Mouse (Mus musculus): Measurements from ENCODE around the gene Gm39566. TPM values are rescaled to one million over a fixed set of nuclear protein-coding genes. Genes with fewer than 3 reads are reported as not detected.

Gm39566 gene
- polyA plus RNA-seq, 1 experiment from 2014 or later, result not detected

DNA sequence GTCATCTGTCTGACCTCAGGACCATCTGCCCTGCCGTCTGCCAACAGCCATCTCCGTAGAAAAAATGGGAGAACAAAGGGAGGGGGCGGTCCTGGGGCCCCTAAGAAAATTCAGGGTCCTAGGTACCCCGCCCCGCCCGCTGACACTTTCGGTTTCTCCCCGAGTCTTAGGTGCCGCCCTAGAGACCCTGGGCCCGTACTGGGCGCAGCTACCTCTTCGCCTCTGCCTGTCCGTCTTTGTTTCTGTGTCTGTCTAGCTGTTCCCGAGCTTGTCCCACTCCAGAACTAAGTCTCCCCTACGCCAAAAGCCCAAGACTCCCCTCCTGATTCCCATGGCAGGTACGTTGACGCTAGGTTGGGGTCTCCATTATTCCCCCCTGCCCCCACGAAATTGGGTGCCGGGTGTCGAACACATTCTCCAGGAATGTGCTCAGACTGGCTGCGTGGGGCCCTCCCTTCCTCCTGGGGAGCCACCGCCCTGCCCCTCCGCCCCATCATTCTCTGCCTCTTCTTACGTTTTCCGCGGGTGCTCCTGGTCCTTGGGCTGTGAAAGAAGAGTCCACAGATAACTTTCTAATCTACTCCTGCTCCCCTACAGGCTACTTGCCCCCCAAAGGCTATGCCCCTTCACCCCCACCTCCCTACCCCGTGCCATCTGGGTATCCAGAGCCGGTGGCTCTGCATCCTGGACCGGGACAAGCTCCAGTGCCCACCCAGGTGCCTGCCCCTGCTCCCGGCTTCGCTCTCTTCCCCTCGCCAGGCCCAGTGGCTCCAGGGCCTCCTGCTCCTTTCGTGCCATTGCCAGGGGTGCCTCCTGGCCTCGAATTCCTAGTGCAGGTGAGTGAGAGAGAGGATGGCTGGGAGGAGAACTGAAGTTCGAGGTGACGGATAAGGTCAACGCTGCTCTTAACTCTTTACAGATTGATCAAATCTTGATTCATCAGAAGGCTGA lies 31.9 kb upstream of the Gm39566 start:
- 13% methylated on average over 37 of the region's 37 CpGs for WGBS (ENCODE audit: insufficient replicate concordance)
- Histone ChIP-seq H3K9me3 (replicated peaks) (no peaks in the 10 kb centered on the region), H3K36me3 (peaks cover 43% of the 10 kb centered on the region), H3K4me3 (replicated peaks) (peak overlapping the region; percentile 79), H3K27ac (peak overlapping the region; percentile 99), H3K9ac (peak overlapping the region; percentile 90), H3K27me3 (no peaks in the 10 kb centered on the region), H3K4me2 (peak overlapping the region; percentile 94), H3K4me1 (replicated peaks) (peaks cover 81% of the 10 kb centered on the region)
- ATAC-seq (ENCODE audit: low read depth) (peak; percentile 66), DNase-seq (peak; percentile 65)

DNA sequence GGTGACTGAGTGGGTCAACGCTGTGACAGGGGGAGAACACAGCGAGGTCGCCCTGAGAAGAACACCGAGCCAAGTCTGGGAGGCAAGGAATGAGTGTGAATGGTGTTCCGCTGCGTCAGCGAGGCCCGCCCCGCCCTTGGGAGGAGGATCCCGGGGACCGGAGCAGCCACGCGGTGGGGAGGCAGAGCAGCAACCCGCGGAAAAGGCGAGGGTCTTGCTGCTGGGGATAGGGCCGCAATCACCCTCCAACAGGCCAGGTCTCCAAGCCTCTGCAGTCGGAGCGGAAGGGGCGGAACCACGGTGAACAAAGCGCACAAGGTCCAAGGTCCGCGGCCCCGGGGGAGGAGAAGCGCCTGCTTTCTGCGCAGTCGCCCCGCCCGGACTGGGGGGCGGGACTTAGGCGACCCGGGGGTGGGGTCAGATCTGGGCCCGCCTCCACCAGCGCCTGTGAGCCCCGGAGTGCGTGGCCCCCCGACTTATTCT lies 31.1 kb upstream of the Gm39566 start, which contains the start of gene Plscr3:
Plscr3 (plus strand) TSS at position 179 of the 483 bp plus-strand sequence.
- Histone ChIP-seq H3K4me2 (peak within 1 kb of the TSS; percentile 94), H3K9ac (peak within 1 kb of the TSS; percentile 90), H3K4me1 (replicated peaks) (peaks cover 74% of the 10 kb centered on the region), H3K9me3 (replicated peaks) (no peaks in the 10 kb centered on the region), H3K36me3 (peaks cover 36% of the 10 kb centered on the region), H3K4me3 (replicated peaks) (peak within 1 kb of the TSS; percentile 79), H3K27me3 (no peaks in the 10 kb centered on the region), H3K27ac (peak within 1 kb of the TSS; percentile 99)
- WGBS (ENCODE audit: insufficient replicate concordance), result 0% methylated on average over 38 of the region's 38 CpGs
- peak; percentile 88 for DNase-seq
- peak; percentile 89 for ATAC-seq (ENCODE audit: low read depth)

- peak; percentile 2; the same call in 1 of the 2 replicates for ATAC-seq (ENCODE audit: low read depth)
- peak overlapping the region; percentile 95 for H3K4me2 ChIP-seq
- H3K4me3 ChIP-seq (replicated peaks), result peak overlapping the region; percentile 70
- peaks cover 41% of the 10 kb centered on the region for H3K27me3 ChIP-seq
- H3K9ac ChIP-seq, result peak overlapping the region; percentile 80
- no peaks in the 10 kb centered on the region for H3K9me3 ChIP-seq (replicated peaks)
- WGBS (ENCODE audit: insufficient replicate concordance), result 2% methylated on average over 7 of the region's 7 CpGs
- DNase-seq, result no peak
- 0 out of 2 replicates have a peak, but pooled peaks cover 3% of the 10 kb centered on the region for H3K36me3 ChIP-seq
- H3K4me1 ChIP-seq (replicated peaks), result peaks cover 63% of the 10 kb centered on the region
- peak overlapping the region; percentile 85 for H3K27ac ChIP-seq
Measured at GRCm38 (mm10) chr11:69838714-69839104, 23.6 kb upstream of the Gm39566 start.

DNA sequence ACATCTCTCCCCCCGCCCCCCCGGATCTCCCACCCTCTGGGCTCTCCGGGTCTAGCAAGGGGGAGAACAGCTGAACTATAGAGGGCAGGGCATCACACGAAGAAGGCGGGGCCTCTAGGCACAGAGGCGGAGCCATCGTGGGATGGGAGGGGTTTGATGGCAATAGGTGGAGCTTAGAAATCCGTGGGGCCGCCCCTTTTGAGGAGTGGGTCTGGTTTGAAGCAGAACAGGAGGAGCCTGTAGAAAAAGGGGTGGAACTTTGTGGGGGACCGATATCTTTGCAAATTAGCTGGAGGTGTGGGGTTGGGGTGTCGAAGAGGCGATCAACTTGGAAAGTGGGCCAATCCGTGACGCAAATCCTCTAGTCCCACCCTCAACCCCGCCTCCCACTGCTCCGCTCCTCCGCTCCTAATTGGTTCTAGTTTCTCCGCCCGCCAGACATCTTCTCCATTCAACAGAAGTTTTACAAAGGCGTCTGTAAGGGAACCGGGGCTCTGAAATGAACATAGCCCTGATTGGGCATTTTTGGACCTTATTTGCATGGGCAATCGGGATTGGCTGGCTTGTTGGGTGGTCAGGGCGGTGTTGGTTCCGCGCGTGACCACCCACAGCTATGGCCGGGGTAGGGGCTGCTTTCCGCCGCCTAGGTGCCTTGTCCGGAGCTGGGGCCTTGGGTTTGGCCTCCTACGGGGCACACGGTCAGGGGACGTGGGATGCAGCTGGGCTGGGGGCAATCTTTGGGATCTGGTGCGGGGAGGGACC lies 23.0 kb upstream of the Gm39566 start, which contains the start of gene Tmem256:
Tmem256 (plus strand) TSS at position 563 of the 762 bp plus-strand sequence.
- H3K36me3 ChIP-seq, result 0 out of 2 replicates have a peak, but pooled peaks cover 3% of the 10 kb centered on the region
- no peaks in the 10 kb centered on the region for H3K9me3 ChIP-seq (replicated peaks)
- peak within 1 kb of the TSS; percentile 70 for H3K4me3 ChIP-seq (replicated peaks)
- peaks cover 65% of the 10 kb centered on the region for H3K4me1 ChIP-seq (replicated peaks)
- WGBS (ENCODE audit: insufficient replicate concordance), result under 1% methylated on average over 34 of the region's 34 CpGs
- peak; percentile 89 for ATAC-seq (ENCODE audit: low read depth)
- H3K27ac ChIP-seq, result peak within 1 kb of the TSS; percentile 85
- peaks cover 46% of the 10 kb centered on the region for H3K27me3 ChIP-seq
- DNase-seq, result peak; percentile 96
- peak within 1 kb of the TSS; percentile 95 for H3K4me2 ChIP-seq
- peak within 1 kb of the TSS; percentile 80 for H3K9ac ChIP-seq

- Histone ChIP-seq H3K4me1 (replicated peaks) (peaks cover 59% of the 10 kb centered on the region), H3K27me3 (peaks cover 52% of the 10 kb centered on the region), H3K9ac (peak within 1 kb of the TSS; percentile 80), H3K27ac (peak within 1 kb of the TSS; percentile 85), H3K4me3 (replicated peaks) (peak within 1 kb of the TSS; percentile 70), H3K36me3 (0 out of 2 replicates have a peak, but pooled peaks cover 3% of the 10 kb centered on the region), H3K4me2 (peak within 1 kb of the TSS; percentile 95), H3K9me3 (replicated peaks) (no peaks in the 10 kb centered on the region)
- DNase-seq (no peak), ATAC-seq (ENCODE audit: low read depth) (peak; percentile 35)
- under 1% methylated on average over 32 of the region's 32 CpGs for WGBS (ENCODE audit: insufficient replicate concordance)
Measured at GRCm38 (mm10) chr11:69837604-69837951, 22.5 kb upstream of the Gm39566 start, which contains the start of gene Nlgn2. Gene Nlgn2 (minus strand): TSS chr11:69837784.

DNA sequence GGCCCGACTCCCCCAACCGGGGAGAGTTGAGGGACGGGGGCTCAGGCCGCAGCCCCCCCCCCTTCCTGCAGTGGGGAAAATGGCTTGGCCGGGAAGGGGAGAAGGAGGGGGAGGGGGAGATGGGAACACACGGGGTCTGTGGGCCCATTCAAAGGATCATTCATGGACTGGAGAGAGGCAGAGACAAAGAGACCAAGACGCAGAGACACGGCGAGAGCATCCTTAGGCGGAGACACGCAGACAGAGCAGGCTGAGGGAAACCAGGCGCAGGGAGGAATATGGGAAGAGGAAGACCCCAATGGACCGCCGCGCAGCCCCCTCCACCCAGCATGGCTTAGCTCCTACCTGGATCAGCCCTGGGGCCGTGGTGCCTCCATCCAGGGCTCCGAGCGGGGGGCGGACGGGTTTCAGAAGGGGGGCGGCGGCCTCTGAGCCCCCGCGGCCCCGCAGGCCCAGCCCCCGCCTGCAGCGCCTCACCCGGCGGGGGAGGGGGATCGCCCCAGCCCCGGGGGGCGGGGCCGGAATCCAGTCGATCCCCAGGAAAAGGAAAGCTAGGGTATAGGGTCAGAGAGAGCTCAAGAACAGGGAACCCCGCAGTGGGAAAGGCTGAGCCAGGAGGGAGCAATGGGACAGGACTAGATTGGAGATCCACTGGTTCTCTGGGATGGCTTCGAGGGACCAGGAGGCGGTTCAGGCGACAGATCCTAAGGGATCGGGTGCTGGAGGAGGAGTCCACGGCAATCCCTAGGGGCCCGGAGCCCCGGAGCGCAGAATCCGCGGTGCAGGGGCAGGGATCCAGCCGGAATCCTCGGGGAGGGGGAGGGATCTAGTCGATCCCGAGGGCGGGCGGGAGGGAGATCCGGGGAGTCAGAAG lies 21.8 kb upstream of the Gm39566 start:
- peaks cover 58% of the 10 kb centered on the region for H3K27me3 ChIP-seq
- H3K9me3 ChIP-seq (replicated peaks), result no peaks in the 10 kb centered on the region
- no peak for ATAC-seq (ENCODE audit: low read depth)
- no peak for DNase-seq
- H3K4me1 ChIP-seq (replicated peaks), result peaks cover 58% of the 10 kb centered on the region
- WGBS (ENCODE audit: insufficient replicate concordance), result 2% methylated on average over 50 of the region's 52 CpGs
- H3K4me2 ChIP-seq, result peak overlapping the region; percentile 95
- H3K4me3 ChIP-seq (replicated peaks), result peak overlapping the region; percentile 70
- H3K27ac ChIP-seq, result peak overlapping the region; percentile 55
- peak overlapping the region; percentile 72 for H3K9ac ChIP-seq
- H3K36me3 ChIP-seq, result 0 out of 2 replicates have a peak, but pooled peaks cover 3% of the 10 kb centered on the region

DNA sequence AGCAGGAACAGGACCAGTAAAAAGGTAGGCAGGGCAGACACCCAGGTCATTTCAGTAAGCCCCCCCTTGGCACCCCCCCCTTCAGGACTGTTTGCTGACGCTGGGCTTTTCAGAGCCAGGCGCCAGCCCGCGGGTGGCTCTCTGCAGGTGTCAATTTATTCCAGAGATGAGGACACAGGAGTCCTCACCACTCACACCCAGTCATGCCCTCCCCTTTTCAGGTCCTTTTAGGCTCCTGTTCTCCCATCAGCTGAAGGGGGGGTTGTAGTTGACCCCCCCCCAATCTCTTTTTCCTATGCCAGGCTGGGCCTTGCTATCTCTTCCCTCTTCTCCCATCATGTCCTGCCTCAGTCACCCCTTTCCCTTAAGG lies 20.9 kb upstream of the Gm39566 start:
- H3K4me1 ChIP-seq (replicated peaks), result peaks cover 65% of the 10 kb centered on the region
- WGBS (ENCODE audit: insufficient replicate concordance), result 17% methylated on average over 4 of the region's 4 CpGs
- H3K4me3 ChIP-seq (replicated peaks), result no peak overlapping the region; the same call in 1 of the 2 replicates
- 0 out of 2 replicates have a peak, but pooled peaks cover 3% of the 10 kb centered on the region for H3K36me3 ChIP-seq
- H3K9me3 ChIP-seq (replicated peaks), result no peaks in the 10 kb centered on the region
- H3K27ac ChIP-seq, result no peak overlapping the region
- peaks cover 58% of the 10 kb centered on the region for H3K27me3 ChIP-seq
- peak overlapping the region; percentile 95 for H3K4me2 ChIP-seq
- ATAC-seq (ENCODE audit: low read depth), result no peak
- no peak overlapping the region for H3K9ac ChIP-seq
- DNase-seq, result no peak

- Histone ChIP-seq H3K4me1 (replicated peaks) (peaks cover 65% of the 10 kb centered on the region), H3K4me2 (peak overlapping the region; percentile 95; the same call in 1 of the 2 replicates), H3K27me3 (peaks cover 58% of the 10 kb centered on the region), H3K36me3 (0 out of 2 replicates have a peak, but pooled peaks cover 3% of the 10 kb centered on the region), H3K4me3 (replicated peaks) (no peak overlapping the region; the same call in 1 of the 2 replicates), H3K27ac (no peak overlapping the region), H3K9me3 (replicated peaks) (no peaks in the 10 kb centered on the region), H3K9ac (no peak overlapping the region)
- no peak for DNase-seq
- ATAC-seq (ENCODE audit: low read depth), result no peak
- WGBS (ENCODE audit: insufficient replicate concordance), result 15% methylated on average over 9 of the region's 9 CpGs
Measured at GRCm38 (mm10) chr11:69835326-69835965, 20.3 kb upstream of the Gm39566 start.

DNA sequence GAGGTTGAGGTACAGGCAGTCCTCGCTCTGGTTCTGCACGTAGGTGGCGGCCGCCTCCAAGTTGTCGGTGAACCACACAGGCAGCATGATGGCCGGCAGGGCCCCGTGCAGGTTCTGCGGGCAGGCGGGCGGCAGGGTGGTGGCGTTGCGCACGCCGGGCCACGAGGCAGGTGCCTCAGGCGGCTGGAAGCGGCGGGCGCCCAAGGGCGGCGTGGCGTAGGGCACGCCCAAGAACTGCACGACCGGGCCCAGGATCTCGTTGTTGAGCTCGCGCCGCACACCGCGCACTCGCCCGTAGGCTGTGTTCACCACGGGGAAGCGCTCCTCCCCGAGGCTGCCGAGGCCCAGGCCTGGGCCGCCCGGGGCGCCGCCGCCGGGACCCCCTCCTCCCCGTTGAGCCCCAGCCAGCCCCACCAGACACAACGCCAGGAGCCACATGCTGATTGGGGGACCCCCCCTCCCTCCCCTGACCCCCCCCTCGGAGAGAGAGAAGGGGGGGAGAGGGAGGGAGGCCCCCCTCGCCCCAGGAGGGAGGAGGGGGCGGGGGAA lies 19.0 kb upstream of the Gm39566 start:
- WGBS (ENCODE audit: insufficient replicate concordance), result 2% methylated on average over 45 of the region's 48 CpGs
- peak; percentile 21; the same call in 1 of the 2 replicates for ATAC-seq (ENCODE audit: low read depth)
- Histone ChIP-seq H3K27ac (0 out of 2 replicates have a peak overlapping the region, but pooled peaks have one; percentile 19), H3K36me3 (no peaks in the 10 kb centered on the region), H3K9me3 (replicated peaks) (no peaks in the 10 kb centered on the region), H3K4me1 (replicated peaks) (peaks cover 53% of the 10 kb centered on the region), H3K4me2 (peak overlapping the region; percentile 71), H3K9ac (peak overlapping the region; percentile 68), H3K4me3 (replicated peaks) (peak overlapping the region; percentile 53), H3K27me3 (peaks cover 61% of the 10 kb centered on the region)
- peak; percentile 55 for DNase-seq
